Mouse (Mus musculus): ENCODE data around the gene Megf8.

Megf8 gene

GRCm38 (mm10) chr7:25341000-25341784 is 24.2 kb downstream of the Megf8 start:
- DNase-seq: no peak

GRCm38 (mm10) chr7:25348861-25349260 is 31.9 kb downstream of the Megf8 start:
- no peak for DNase-seq

GRCm38 (mm10) chr7:25358721-25359206 is 41.8 kb downstream of the Megf8 start:
- no peak for DNase-seq

GRCm38 (mm10) chr7:25363151-25363550 is 46.2 kb downstream of the Megf8 start:
- DNase-seq: peak; percentile 44

GRCm38 (mm10) chr7:25363632-25364031 is 46.7 kb downstream of the Megf8 start:
- no peak for DNase-seq

GRCm38 (mm10) chr7:25365937-25366625 is 49.1 kb downstream of the Megf8 start:
- DNase-seq: no peak

- DNase-seq: peak; percentile 53
Observed at GRCm38 (mm10) chr7:25367632-25368293, 50.8 kb downstream of the Megf8 start.

- DNase-seq: no peak
Observed at GRCm38 (mm10) chr7:25368333-25368732, 51.4 kb downstream of the Megf8 start.

- DNase-seq: no peak
Observed at GRCm38 (mm10) chr7:25369058-25369749, 52.2 kb downstream of the Megf8 start, which contains the start of gene Cnfn. Cnfn (minus strand) TSS chr7:25369724.

- peak; percentile 53 for DNase-seq
Observed at GRCm38 (mm10) chr7:25372441-25372840, 55.5 kb downstream of the Megf8 start.

GRCm38 (mm10) chr7:25376556-25376955 is 59.6 kb downstream of the Megf8 start:
- DNase-seq: peak; percentile 91

- DNase-seq: no peak
Observed at GRCm38 (mm10) chr7:25377100-25377700, 60.2 kb downstream of the Megf8 start.

GRCm38 (mm10) chr7:25378181-25379100 is 61.5 kb downstream of the Megf8 start:
- no peak for DNase-seq

- peak; percentile 70 for DNase-seq
Observed at GRCm38 (mm10) chr7:25379551-25380351, 62.8 kb downstream of the Megf8 start.

GRCm38 (mm10) chr7:25380392-25381283 is 63.7 kb downstream of the Megf8 start:
- no peak for DNase-seq

GRCm38 (mm10) chr7:25381284-25381680 is 64.3 kb downstream of the Megf8 start:
- no peak for DNase-seq

GRCm38 (mm10) chr7:25382541-25382940 is 65.6 kb downstream of the Megf8 start:
- DNase-seq: no peak

- no peak for DNase-seq
Observed at GRCm38 (mm10) chr7:25383385-25383784, 66.4 kb downstream of the Megf8 start.

GRCm38 (mm10) chr7:25383891-25384290 is 66.9 kb downstream of the Megf8 start:
- DNase-seq: no peak
